Mouse (Mus musculus) lung, embryonic 14.5 days (tissue): ENCODE measurements around the gene Sdsl. TPM values are rescaled to one million over a fixed set of nuclear protein-coding genes. Genes with fewer than 3 reads are reported as not detected.

Experiments
- ATAC-seq: fragments of 200-750 bp; cut with Nextera tagmentation; 2 replicates; pipeline ENCODE4 v1.8.0; 2017; ENCODE audit warnings: mild to moderate bottlenecking, moderate TSS enrichment, moderate library complexity; ENCODE audit not compliant: insufficient read depth
- DNase-seq: peaks from one replicate; pipeline ENCODE4 v3.0.0-alpha.2; 2015
- H3K27ac ChIP-seq: fragments of 300-500 bp; sonication (generic); 2 replicates; pipeline ENCODE4 v1.5.1; 2014; ENCODE audit warnings: low read depth, mild to moderate bottlenecking, moderate library complexity
- H3K27me3 ChIP-seq: fragments of 300-500 bp; sonication (generic); 2 replicates; pipeline ENCODE4 v1.6.1; 2014; ENCODE audit warnings: low read length, control low read depth; ENCODE audit not compliant: insufficient read depth
- H3K36me3 ChIP-seq: fragments of 300-500 bp; sonication (generic); 2 replicates; pipeline ENCODE4 v1.6.1; 2014; ENCODE audit warnings: control low read depth; ENCODE audit not compliant: insufficient read depth
- H3K4me1 ChIP-seq: fragments of 300-500 bp; sonication (generic); 2 replicates; pipeline ENCODE4 v1.6.1; 2014; ENCODE audit warnings: antibody characterized with exemption, control low read depth; ENCODE audit not compliant: insufficient read depth
- H3K4me2 ChIP-seq: fragments of 300-500 bp; sonication (generic); 2 replicates; pipeline ENCODE4 v1.6.1; 2014; ENCODE audit warnings: mild to moderate bottlenecking
- H3K4me3 ChIP-seq: fragments of 300-500 bp; sonication (generic); 2 replicates; pipeline ENCODE4 v1.5.1; 2014; ENCODE audit warnings: low read depth, low read length
- H3K9ac ChIP-seq: fragments of 300-500 bp; sonication (generic); 2 replicates; pipeline ENCODE4 v1.6.1; 2014
- H3K9me3 ChIP-seq: fragments of 300-500 bp; sonication (generic); 2 replicates; pipeline ENCODE4 v1.6.1; 2016; ENCODE audit warnings: low read depth, low read length, control low read depth
- CTCF ChIP-seq: IDR thresholded peaks from 2 replicates; pipeline ENCODE4 v1.5.1; 2016; ENCODE audit warnings: antibody characterized with exemption, low read depth
- WGBS: fragments of 180-500 bp; shearing (Covaris S2); extraction: QIAGEN DNeasy Blood & Tissue Kit; methylation state at CpG from one replicate; pipeline ENCODE4 v1.1.7; 2014; 5-methylcytosine and 5-hydroxymethylcytosine counted together
- polyA plus RNA-seq: library from polyadenylated mRNA; unstranded; fragments of >200 nt; fragmentation: Nextera tagmentation; extraction: Ambion mirVana; gene quantifications from 2 replicates; pipeline ENCODE4 v1.2.1, GENCODE M21; 2014

Gene Sdsl
- polyA plus RNA-seq, 1 experiment from 2014 or later, result 4.7 TPM

DNA sequence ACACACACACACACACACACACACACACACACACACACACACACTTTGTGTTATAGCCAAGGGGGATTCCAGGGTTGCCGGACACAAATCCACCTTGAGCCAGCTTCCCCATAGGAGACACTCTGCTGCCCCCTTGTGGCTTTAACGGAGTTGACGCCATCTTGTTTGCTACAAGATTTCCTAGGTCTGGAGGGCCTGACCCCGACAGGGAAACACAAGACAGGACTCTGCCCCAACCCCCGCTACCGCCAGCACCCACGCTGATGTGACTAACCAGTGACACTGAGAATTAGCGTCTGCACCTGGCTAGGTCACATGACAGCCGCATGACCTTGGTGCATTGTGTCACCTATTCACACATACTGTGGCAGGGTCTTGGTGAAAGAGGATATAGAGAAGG lies 15.0 kb downstream of the Sdsl start:
- TF ChIP-seq CTCF, result peak; percentile 84
- DNase-seq (peak; percentile 92), ATAC-seq (no peak)
- no peaks in the 10 kb centered on the region for H3K4me1 ChIP-seq
- WGBS, result 6% methylated on average over 9 of the region's 9 CpGs
- no peak overlapping the region for H3K4me2 ChIP-seq
- H3K9ac ChIP-seq, result no peak overlapping the region
- H3K27ac ChIP-seq, result no peak overlapping the region
- peaks cover 13% of the 10 kb centered on the region; the same call in 1 of the 2 replicates for H3K27me3 ChIP-seq
- no peaks in the 10 kb centered on the region for H3K9me3 ChIP-seq
- H3K4me3 ChIP-seq, result no peak overlapping the region
- no peaks in the 10 kb centered on the region for H3K36me3 ChIP-seq

DNA sequence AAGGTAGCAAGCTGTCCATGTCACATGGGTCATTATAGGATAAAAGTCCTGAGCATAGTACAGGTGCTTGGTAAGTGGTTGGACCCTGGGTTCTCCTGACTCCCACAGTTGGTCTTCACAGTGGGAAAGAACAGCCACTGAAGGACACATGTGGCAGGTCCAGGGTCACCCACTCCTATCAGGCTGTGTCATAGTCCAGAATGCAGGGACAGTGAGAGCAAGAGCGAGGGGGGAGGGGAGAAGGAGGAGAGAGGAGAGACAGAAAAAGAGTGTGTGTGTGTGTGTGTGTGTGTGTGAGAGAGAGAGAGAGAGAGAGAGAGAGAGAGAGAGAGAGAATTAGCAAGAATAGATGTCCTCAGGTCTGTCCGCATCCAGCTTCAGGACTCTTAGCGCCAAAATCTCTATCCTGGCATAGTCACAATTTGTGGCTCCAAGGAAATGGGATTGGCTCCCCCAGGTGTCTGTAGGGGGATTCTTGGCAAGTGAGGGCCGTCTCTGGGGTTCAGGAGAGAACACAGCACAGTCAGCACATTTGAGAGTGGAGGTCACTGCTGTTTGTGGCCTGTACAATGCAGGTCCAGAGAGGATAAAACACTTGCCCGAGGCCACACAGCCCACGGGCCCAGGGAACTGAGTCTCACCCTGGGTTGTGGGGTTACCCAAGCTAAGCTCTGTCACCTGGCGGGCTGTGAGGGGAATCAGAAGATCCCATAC lies 15.6 kb downstream of the Sdsl start:
- no peak overlapping the region for H3K9ac ChIP-seq
- no peak overlapping the region for H3K27ac ChIP-seq
- DNase-seq (no peak), ATAC-seq (no peak)
- H3K36me3 ChIP-seq, result no peaks in the 10 kb centered on the region
- no peak overlapping the region for H3K4me3 ChIP-seq
- H3K9me3 ChIP-seq, result no peaks in the 10 kb centered on the region
- no peak for TF ChIP-seq CTCF
- peaks cover 13% of the 10 kb centered on the region; the same call in 1 of the 2 replicates for H3K27me3 ChIP-seq
- H3K4me1 ChIP-seq, result no peaks in the 10 kb centered on the region
- 45% methylated on average over 7 of the region's 7 CpGs for WGBS
- H3K4me2 ChIP-seq, result no peak overlapping the region

DNA sequence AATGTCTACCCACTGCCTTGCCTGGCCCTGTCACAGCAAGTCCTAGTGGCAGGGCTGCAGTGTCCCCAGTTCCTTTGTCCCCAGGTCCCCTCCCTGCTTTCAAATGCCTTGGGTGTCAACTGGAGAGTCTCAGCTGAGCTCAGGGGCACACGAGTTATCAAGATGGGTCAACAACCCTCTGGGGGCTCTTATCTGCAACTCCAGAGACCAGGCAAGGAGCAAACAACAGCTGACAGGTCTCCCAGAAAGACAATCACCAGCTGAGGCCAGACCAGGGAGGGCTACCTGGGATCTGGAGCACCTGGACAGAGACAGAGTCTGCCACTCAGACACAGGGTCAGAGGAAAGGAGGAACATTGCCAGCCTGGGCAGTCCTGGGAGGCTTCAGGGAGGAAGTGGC lies 16.4 kb downstream of the Sdsl start:
- 5% methylated on average over 1 of the region's 1 CpGs for WGBS
- no peak overlapping the region for H3K9ac ChIP-seq
- TF ChIP-seq CTCF, result no peak

DNA sequence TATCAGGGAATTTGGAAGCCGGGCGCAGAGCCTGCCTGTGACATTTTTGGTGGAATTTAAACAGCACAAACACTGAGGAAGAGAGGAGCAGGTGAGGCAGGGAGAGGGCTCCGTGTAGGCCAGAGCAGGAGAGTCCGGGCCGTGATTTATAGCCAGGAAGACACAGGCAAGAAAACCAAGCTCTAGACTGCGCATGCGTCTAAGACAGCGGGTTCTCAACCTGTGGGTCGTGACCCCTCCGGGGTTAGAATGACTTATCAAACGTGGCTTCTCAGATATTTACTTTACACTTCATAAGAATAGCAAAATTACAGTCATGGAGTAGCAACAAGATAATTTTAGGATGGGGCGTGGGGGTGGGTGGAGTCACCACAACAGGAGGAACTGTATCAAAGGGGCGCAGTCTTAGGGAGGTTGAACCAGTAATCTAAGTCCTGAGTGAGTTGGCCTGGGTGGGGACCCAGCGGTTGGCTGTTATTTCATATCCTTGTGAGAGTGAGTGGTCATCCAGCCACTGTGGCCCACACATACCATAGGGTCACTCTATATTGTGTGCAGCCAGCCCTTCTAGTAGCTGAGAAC lies 17.8 kb downstream of the Sdsl start:
- H3K4me3 ChIP-seq, result no peak overlapping the region
- ATAC-seq (no peak), DNase-seq (no peak)
- no peaks in the 10 kb centered on the region for H3K36me3 ChIP-seq
- no peak overlapping the region for H3K9ac ChIP-seq
- no peak for TF ChIP-seq CTCF
- no peak overlapping the region for H3K4me2 ChIP-seq
- H3K4me1 ChIP-seq, result no peaks in the 10 kb centered on the region
- H3K27me3 ChIP-seq, result peaks cover 13% of the 10 kb centered on the region; the same call in 1 of the 2 replicates
- WGBS, result 35% methylated on average over 14 of the region's 14 CpGs
- no peak overlapping the region for H3K27ac ChIP-seq
- H3K9me3 ChIP-seq, result no peaks in the 10 kb centered on the region

More for the DNA sequence above, 16.4 kb downstream of the Sdsl start:
- ATAC-seq, result no peak
- Histone ChIP-seq H3K9me3 (no peaks in the 10 kb centered on the region), H3K27ac (no peak overlapping the region), H3K27me3 (peaks cover 13% of the 10 kb centered on the region; the same call in 1 of the 2 replicates), H3K36me3 (no peaks in the 10 kb centered on the region), H3K4me2 (no peak overlapping the region), H3K4me3 (no peak overlapping the region), H3K4me1 (no peaks in the 10 kb centered on the region)
- no peak for DNase-seq

DNA sequence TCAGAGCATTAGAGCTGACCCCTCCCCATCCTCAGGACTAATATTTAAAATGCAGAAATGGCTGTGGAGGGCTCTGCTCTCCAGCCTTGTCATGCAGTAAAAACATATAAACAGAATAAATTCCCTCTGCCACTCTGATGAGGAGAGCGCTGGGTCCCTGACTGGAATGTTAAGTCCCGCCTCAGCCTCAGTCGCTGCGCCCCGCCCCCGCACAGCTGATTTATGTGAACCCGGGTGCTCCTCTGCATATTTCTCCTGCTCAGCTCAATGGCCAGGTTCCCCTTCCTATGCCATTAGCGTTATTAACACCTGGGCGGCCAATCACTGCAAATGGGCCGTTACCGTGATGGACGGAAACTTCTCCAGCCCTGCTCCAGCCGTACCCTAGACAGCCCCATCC lies 25.3 kb downstream of the Sdsl start:
- TF ChIP-seq CTCF, result no peak
- ATAC-seq (no peak), DNase-seq (no peak)
- Histone ChIP-seq H3K4me2 (no peak overlapping the region), H3K36me3 (no peaks in the 10 kb centered on the region), H3K4me3 (no peak overlapping the region), H3K27ac (no peak overlapping the region), H3K4me1 (no peaks in the 10 kb centered on the region), H3K9ac (no peak overlapping the region), H3K27me3 (peaks cover 12% of the 10 kb centered on the region; the same call in 1 of the 2 replicates), H3K9me3 (no peaks in the 10 kb centered on the region)
- 28% methylated on average over 13 of the region's 13 CpGs for WGBS

DNA sequence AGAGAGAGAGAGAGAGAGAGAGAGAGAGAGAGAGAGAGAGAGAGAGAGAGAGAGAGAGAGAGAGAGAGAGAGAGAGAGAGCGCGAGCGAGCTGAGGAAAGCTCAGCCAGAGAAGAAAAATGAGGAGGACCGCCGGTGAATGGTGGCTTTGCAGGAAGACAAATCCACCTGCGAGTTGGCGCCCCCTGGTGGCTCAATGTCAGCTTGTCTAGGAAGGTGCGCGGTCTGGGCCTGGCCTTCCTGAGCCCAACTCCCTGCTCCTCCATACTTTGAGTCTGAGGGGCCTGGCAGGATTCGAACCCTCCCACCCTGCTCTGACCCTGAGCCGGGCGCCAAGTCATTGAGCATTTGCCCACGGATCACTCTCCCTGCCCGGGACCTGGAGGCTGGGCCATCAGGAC lies 31.9 kb downstream of the Sdsl start:
- no peak overlapping the region for H3K27ac ChIP-seq
- H3K27me3 ChIP-seq, result peaks cover 61% of the 10 kb centered on the region
- no peaks in the 10 kb centered on the region for H3K9me3 ChIP-seq
- H3K4me2 ChIP-seq, result peak overlapping the region; percentile 47
- peak overlapping the region; percentile 24; the same call in 1 of the 2 replicates for H3K4me3 ChIP-seq
- TF ChIP-seq CTCF, result peak; percentile 87
- WGBS, result 4% methylated on average over 14 of the region's 14 CpGs
- DNase-seq (peak; percentile 93), ATAC-seq (peak; percentile 57)
- H3K36me3 ChIP-seq, result no peaks in the 10 kb centered on the region
- H3K4me1 ChIP-seq, result no peaks in the 10 kb centered on the region
- no peak overlapping the region for H3K9ac ChIP-seq

DNA sequence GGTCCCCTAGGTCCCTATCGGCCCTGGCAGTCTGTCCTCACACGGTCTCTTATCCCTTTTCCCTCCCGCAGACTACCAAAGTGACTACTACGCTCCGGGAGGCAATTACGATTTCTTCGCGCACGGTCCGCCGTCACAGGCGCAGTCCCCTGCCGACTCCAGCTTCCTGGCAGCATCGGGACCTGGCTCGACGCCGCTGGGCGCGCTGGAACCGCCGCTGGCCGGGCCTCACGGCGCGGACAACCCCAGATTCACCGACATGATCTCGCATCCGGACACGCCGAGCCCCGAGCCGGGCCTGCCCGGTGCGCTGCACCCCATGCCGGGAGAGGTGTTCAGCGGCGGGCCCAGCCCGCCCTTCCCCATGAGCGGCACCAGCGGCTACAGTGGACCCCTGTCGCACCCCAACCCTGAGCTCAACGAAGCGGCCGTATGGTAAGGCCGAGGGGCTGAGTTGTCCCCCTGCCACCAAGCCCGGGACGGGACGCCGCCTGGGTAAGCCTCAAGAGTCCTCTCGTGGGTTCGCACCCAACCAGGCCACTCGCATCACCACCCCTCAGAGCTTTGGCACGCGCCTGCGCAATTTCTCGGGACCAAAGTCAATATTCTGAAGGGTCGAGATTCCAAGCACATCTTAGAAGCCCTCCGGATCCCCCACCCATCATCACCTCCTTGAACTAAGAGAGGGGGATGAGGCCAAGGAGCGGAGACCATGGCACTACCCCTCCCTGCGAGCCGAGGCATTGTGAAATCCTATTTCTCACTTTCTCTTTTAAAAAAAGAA lies 32.5 kb downstream of the Sdsl start:
- H3K9ac ChIP-seq, result no peak overlapping the region
- TF ChIP-seq CTCF, result no peak
- WGBS, result under 1% methylated on average over 61 of the region's 61 CpGs

More for the DNA sequence above, 32.5 kb downstream of the Sdsl start:
- H3K36me3 ChIP-seq, result no peaks in the 10 kb centered on the region
- H3K4me1 ChIP-seq, result no peaks in the 10 kb centered on the region
- H3K27ac ChIP-seq, result no peak overlapping the region
- ATAC-seq (no peak), DNase-seq (peak; percentile 19)
- H3K4me2 ChIP-seq, result peak overlapping the region; percentile 47
- H3K9me3 ChIP-seq, result no peaks in the 10 kb centered on the region
- peaks cover 67% of the 10 kb centered on the region for H3K27me3 ChIP-seq
- H3K4me3 ChIP-seq, result peak overlapping the region; percentile 24
